Mouse (Mus musculus): ENCODE measurements at regions not wholly inside any gene's neighbourhood (a gene's known extent, or its start where the extent isn't known, plus 50 kb on each side); places are given as distances from the start of the nearest gene placed in this dataset.
"Not testable (repeated sequence)": the region's sequence is repeated elsewhere in the genome, so short reads cannot be mapped to it uniquely, and the experiment has no call there.

DNA sequence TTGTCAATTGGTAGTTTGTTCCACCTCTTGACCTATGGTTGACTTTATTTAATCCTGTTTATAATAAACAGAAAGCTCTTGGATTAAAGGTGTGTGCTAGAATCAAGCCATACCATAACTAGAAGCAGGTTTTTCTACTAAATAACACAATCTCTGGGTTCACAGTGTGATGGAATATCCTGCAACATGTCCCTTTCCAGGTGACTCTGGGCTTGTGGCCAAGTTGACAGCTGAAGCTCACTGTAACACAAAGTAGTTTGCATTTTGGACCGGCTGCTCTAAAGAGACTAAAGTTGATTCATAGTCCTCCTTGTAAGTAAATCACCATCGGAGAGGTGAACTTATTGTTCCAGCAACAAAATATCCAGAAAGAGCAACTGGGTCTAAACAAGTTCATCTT, 149.3 kb upstream of the Kctd3 start:
- no peak overlapping the region for H3K4me3 ChIP-seq
- no peaks in the 10 kb centered on the region for H3K27me3 ChIP-seq
- H3K9ac ChIP-seq = no peak overlapping the region
- H3K9me3 ChIP-seq = no peaks in the 10 kb centered on the region
- ATAC-seq (ENCODE audit: low FRiP score) = no peak
- H3K4me2 ChIP-seq = no peak overlapping the region
- 79% methylated on average over 2 of the region's 2 CpGs for WGBS
- H3K4me1 ChIP-seq (replicated peaks) = no peaks in the 10 kb centered on the region; the same call in 1 of the 2 replicates
- no peaks in the 10 kb centered on the region for H3K36me3 ChIP-seq
- no peak overlapping the region for H3K27ac ChIP-seq

DNA sequence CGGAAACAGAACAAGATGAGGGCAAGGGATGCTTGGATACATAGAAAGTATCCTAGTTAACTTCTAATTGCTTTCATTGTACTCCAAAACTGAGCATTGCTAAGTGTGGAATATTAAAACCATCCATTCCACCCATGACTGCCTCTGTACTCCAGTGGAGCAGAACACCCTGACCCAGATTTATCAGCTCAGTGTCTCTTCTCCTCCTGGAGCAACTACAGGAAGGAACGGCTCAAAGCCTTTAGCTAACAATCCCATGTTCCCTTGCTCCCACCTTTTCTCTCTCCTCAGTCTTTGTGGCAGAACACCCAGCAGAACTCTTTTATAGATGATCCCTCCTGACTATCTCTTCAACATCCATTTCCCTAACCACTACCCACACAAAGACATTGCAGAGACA, 146.7 kb upstream of the Kctd3 start:
- Histone ChIP-seq H3K36me3 (no peaks in the 10 kb centered on the region), H3K4me3 (no peak overlapping the region), H3K9ac (no peak overlapping the region), H3K27ac (no peak overlapping the region), H3K27me3 (no peaks in the 10 kb centered on the region), H3K9me3 (no peaks in the 10 kb centered on the region), H3K4me2 (no peak overlapping the region), H3K4me1 (replicated peaks) (no peaks in the 10 kb centered on the region; the same call in 1 of the 2 replicates)
- 88% methylated on average over 2 of the region's 2 CpGs for WGBS
- ATAC-seq (ENCODE audit: low FRiP score) = no peak

DNA sequence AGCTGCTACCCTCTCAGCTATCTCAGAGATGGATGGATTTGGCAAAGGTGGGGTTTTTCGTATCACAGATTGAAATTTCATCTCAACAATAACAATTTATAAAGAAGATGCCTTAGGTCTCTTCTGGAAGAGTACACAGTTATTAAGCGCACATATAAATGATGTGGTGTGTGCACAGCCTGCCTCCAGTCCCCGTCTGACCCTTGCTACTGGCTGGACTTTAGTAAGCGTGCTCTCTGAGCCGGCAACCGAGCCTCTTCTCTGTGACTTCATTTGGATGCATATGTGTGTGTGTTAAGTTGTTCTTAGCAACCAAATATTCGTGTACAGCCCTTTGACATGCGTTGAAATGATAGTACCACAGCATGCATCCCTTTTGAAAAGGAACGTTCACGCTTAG, 145.5 kb upstream of the Kctd3 start:
- Histone ChIP-seq H3K9me3 (no peaks in the 10 kb centered on the region), H3K36me3 (no peaks in the 10 kb centered on the region), H3K4me2 (no peak overlapping the region), H3K4me3 (no peak overlapping the region), H3K9ac (no peak overlapping the region), H3K27ac (no peak overlapping the region), H3K4me1 (replicated peaks) (no peaks in the 10 kb centered on the region; the same call in 1 of the 2 replicates), H3K27me3 (no peaks in the 10 kb centered on the region)
- no peak for ATAC-seq (ENCODE audit: low FRiP score)
- 66% methylated on average over 10 of the region's 10 CpGs for WGBS

DNA sequence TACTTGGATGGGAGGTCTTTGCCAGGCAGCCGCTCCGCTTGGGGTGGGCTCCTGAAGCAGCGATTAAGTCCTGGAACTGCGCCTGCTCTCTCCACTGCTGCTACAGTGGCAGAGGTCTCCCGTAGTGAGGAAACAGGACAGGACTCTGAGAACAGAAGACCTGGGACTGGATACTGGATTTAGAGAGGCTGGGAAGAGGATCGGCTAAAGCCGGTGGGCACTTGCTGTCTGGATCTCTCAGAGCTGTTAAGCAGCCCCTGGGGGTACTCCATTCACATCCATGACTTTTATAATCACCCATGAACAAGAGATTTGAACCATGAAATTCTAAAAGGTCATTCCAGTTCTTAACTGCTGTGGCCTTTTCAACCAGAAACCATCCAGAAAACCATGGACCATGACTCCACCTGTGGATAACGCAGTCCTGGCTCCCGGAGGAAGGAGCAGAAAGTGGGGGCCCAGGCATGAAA, 135.4 kb upstream of the Kctd3 start:
- no peak overlapping the region for H3K9ac ChIP-seq
- no peaks in the 10 kb centered on the region for H3K36me3 ChIP-seq
- no peak overlapping the region for H3K27ac ChIP-seq
- no peak overlapping the region for H3K4me3 ChIP-seq
- H3K27me3 ChIP-seq = peaks cover 21% of the 10 kb centered on the region
- H3K4me2 ChIP-seq = 0 out of 2 replicates have a peak overlapping the region, but pooled peaks have one; percentile 17
- no peak for ATAC-seq (ENCODE audit: low FRiP score)
- H3K4me1 ChIP-seq (replicated peaks) = peaks cover 8% of the 10 kb centered on the region; the same call in 1 of the 2 replicates
- no peaks in the 10 kb centered on the region for H3K9me3 ChIP-seq
- 32% methylated on average over 9 of the region's 9 CpGs for WGBS

DNA sequence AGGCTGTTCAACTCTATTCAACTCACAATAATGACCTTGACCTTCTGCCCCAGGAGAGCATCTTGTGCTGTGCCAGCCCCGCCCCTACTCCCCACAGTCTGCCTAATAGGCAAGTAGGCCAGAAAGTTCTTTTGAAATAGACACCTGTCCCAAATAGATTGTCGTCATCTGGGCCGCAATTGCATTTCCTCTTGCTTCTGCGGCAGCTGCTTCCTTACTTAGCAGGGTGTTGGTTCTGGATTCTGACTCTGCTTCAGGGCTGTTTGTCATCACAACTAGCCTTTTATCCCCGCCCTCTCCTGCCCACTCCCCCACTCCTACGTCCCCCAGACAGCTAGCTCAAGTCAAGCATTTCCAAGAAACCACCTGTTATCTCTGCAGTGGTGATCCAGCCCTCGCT, 134.9 kb upstream of the Kctd3 start:
- ATAC-seq (ENCODE audit: low FRiP score) = no peak
- Histone ChIP-seq H3K4me2 (0 out of 2 replicates have a peak overlapping the region, but pooled peaks have one; percentile 17), H3K27me3 (peaks cover 21% of the 10 kb centered on the region), H3K27ac (no peak overlapping the region), H3K4me1 (replicated peaks) (peaks cover 8% of the 10 kb centered on the region; the same call in 1 of the 2 replicates), H3K36me3 (no peaks in the 10 kb centered on the region), H3K9ac (no peak overlapping the region), H3K9me3 (no peaks in the 10 kb centered on the region), H3K4me3 (no peak overlapping the region)
- WGBS = 42% methylated on average over 7 of the region's 7 CpGs

DNA sequence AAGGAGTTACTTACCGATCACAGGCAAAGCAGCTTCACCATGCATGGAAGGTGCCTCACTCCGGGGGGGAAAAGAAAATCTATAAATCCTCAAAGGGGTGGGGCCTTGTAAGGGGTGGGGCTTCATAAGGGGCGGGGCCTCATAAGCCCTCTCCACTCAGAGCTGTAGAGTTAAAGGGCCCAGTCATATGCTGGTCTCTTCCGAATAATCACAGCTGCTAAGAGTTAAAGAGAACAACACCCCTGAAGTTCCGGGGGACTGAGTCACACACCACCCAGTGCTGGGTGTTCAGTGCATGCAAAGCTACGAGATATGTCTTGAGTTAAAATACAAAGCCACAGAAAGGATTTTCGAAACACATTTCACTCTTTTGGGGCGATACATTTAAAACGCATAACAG, 134.1 kb upstream of the Kctd3 start:
- 90% methylated on average over 9 of the region's 9 CpGs for WGBS
- H3K4me3 ChIP-seq = no peak overlapping the region
- no peaks in the 10 kb centered on the region for H3K36me3 ChIP-seq
- H3K27me3 ChIP-seq = peaks cover 21% of the 10 kb centered on the region
- H3K4me1 ChIP-seq (replicated peaks) = peaks cover 8% of the 10 kb centered on the region; the same call in 1 of the 2 replicates
- no peak for ATAC-seq (ENCODE audit: low FRiP score)
- no peak overlapping the region for H3K4me2 ChIP-seq
- H3K9ac ChIP-seq = no peak overlapping the region
- H3K9me3 ChIP-seq = no peaks in the 10 kb centered on the region
- no peak overlapping the region for H3K27ac ChIP-seq

DNA sequence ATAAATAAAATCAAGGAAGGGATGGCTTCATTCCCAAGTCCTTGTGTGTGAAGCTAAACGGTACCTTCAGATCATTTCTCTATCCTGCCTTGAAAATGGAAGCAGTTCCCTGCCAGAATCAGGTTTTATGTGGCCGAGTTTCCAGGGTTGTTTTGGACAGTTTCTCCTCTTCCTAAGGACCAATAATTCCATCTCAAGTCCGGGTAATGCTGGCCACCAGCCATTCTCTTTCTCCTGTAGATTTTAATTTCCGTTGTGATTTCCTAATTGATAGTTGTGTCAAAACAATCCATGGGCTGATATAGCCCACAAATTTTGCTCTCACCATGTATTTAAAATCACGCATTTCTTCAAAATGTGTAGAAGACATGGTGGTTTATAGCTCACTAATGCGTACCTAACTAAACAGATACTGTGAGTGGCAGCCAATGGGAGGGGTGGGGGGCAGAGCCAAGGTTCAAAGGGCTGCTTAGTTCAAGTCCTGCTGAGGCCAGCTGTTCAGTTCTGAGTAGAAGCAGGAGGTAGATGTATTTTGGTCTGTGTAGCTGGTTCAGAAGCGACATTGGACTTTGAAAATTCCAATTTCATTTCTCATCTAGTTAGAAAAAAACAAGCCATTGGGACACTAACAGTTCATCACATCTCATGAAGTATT, 129.2 kb upstream of the Kctd3 start:
- peaks cover 9% of the 10 kb centered on the region; the same call in 1 of the 2 replicates for H3K27me3 ChIP-seq
- H3K4me2 ChIP-seq = no peak overlapping the region
- H3K4me3 ChIP-seq = no peak overlapping the region
- ATAC-seq (ENCODE audit: low FRiP score) = no peak
- WGBS = 87% methylated on average over 7 of the region's 7 CpGs
- H3K4me1 ChIP-seq (replicated peaks) = no peaks in the 10 kb centered on the region
- no peaks in the 10 kb centered on the region for H3K36me3 ChIP-seq
- no peak overlapping the region for H3K9ac ChIP-seq
- H3K27ac ChIP-seq = no peak overlapping the region
- no peaks in the 10 kb centered on the region for H3K9me3 ChIP-seq

DNA sequence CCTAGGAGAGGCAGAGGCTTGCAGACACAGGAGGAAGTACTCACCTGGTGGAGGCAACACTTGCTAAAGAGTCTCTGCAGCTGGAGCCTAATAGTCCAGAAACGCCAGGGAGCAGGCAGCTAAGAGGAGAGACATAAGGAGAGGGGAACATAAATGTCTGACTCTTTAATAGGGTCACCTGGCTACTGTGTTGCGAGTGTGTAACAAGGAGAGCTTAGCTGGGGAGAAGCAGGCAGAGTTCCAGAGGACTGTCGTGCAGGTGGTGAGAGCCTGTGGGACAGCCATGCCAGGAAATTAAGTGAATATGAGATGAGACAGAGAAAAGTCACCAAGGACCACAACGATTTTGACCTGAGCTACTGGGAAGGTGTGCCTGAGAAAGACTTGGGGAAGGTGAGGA, 128.2 kb upstream of the Kctd3 start:
- no peak overlapping the region for H3K27ac ChIP-seq
- WGBS = 86% methylated on average over 4 of the region's 4 CpGs
- no peaks in the 10 kb centered on the region for H3K4me1 ChIP-seq (replicated peaks)
- H3K9ac ChIP-seq = no peak overlapping the region
- H3K27me3 ChIP-seq = peaks cover 9% of the 10 kb centered on the region; the same call in 1 of the 2 replicates
- H3K4me2 ChIP-seq = no peak overlapping the region
- no peaks in the 10 kb centered on the region for H3K36me3 ChIP-seq
- no peak overlapping the region for H3K4me3 ChIP-seq
- ATAC-seq (ENCODE audit: low FRiP score) = no peak
- no peaks in the 10 kb centered on the region for H3K9me3 ChIP-seq

DNA sequence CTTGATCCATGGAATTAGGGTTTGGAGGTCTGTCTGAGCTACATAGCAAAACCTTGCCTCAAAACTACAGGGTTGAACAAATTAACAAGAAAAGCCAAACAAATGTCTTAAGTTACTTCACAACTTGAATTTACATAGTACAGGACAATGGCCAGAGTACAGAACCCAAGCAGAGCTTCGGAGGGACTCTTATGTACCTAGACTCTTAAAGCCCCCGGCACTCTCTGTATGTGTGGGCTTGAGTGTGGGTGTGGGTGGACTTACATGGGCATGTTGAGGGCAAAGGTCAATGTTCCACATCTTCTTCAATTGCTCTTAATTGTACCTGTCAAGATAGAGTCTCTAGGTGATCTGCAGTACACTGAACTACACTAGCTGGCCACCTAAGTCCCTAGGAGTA, 121.1 kb upstream of the Kctd3 start:
- Histone ChIP-seq H3K9me3 (no peaks in the 10 kb centered on the region), H3K9ac (no peak overlapping the region), H3K4me1 (replicated peaks) (peaks cover 6% of the 10 kb centered on the region), H3K4me3 (no peak overlapping the region), H3K27ac (no peak overlapping the region), H3K36me3 (no peaks in the 10 kb centered on the region), H3K27me3 (0 out of 2 replicates have a peak, but pooled peaks cover 2% of the 10 kb centered on the region), H3K4me2 (no peak overlapping the region)
- no peak for ATAC-seq (ENCODE audit: low FRiP score)
- WGBS = 91% methylated on average over 2 of the region's 2 CpGs

DNA sequence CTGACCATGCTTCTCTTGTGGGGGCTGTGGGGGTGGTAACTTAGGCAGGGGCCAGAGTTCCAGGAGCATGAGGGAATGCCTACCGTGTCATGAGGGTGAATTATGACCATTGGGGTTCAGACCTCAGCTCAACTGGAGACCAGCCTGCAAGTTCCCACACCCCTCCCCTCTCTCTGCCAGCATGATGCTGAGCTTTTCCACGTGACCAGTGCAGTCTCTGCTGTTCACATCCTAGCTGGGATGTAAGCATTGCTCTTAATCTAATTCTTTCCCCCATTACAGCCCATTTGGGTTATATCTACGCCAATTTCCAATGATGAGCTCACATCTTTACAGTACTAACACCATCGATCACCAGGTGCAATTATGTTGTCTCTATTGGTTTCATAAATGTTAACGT, 120.6 kb upstream of the Kctd3 start:
- not testable (repeated sequence) for H3K36me3 ChIP-seq; H3K9me3 ChIP-seq; H3K9ac ChIP-seq; H3K27ac ChIP-seq; ATAC-seq (ENCODE audit: low FRiP score); H3K27me3 ChIP-seq; H3K4me3 ChIP-seq; H3K4me1 ChIP-seq (replicated peaks); H3K4me2 ChIP-seq
- WGBS = 52% methylated on average over 5 of the region's 5 CpGs

DNA sequence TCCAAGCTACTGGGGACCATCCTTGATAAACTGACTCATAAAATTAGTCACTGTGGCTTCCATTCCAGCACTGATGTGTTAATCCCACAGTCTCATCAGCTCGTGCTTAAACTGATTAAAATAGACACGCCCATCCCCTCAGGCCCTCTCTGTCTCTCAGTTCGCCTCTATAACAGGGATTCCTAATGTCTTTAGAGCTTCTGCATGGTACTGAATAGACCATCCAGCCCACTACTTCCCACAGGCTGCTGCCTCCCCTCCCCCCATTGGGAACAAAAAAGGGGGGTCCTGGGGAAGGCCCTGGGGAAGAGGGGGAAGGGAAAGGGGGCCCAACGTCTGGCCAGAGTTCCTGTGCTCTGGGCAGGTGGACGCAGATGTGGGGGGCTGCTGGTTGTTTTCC, 119.7 kb upstream of the Kctd3 start:
- Histone ChIP-seq H3K4me3 (no peak overlapping the region), H3K9me3 (no peaks in the 10 kb centered on the region), H3K36me3 (no peaks in the 10 kb centered on the region), H3K27ac (no peak overlapping the region), H3K4me2 (no peak overlapping the region), H3K27me3 (no peaks in the 10 kb centered on the region), H3K9ac (no peak overlapping the region), H3K4me1 (replicated peaks) (peaks cover 6% of the 10 kb centered on the region)
- 15% methylated on average over 5 of the region's 5 CpGs for WGBS
- ATAC-seq (ENCODE audit: low FRiP score) = peak; percentile 28; the same call in 1 of the 2 replicates

DNA sequence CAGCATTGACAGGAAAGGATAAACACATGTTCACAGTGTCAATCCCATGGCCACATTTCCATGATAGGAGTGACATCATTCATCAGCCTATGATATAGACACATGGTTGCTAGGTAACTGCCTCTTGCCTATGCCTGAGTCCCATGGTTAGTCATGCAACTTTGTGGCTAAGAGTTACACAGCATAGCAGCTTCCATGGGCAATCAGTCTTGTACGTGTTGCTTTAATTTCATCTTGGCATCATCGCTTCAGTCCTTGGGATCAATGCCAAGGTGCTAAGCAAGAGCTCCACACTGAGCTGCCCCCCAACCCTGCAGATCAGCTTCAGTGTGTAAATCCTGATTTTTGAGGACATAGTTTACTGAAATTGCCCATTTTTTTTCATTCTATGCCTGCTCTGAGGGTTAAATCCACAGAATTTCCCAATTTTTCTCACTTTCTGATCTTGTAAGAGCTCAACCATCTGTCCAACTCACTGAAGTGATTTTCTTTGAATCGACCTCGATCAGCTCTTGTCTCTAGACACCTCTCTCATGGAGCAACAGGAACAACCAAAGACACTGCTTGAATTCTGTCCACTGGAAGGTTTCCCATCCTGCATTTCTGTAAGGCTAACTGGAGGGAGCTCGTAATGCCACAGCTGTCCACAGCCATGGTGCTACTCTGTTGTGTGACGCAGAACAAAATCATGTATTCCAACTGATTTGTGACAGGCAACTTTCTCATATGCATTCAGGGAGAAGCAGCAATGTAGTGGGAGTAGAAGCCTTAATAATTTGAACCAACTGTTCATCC, 112.5 kb upstream of the Kctd3 start:
- ATAC-seq (ENCODE audit: low FRiP score) = no peak
- Histone ChIP-seq H3K36me3 (no peaks in the 10 kb centered on the region), H3K4me1 (replicated peaks) (no peaks in the 10 kb centered on the region; the same call in 1 of the 2 replicates), H3K27ac (no peak overlapping the region), H3K9me3 (no peaks in the 10 kb centered on the region), H3K9ac (no peak overlapping the region), H3K4me3 (no peak overlapping the region), H3K27me3 (no peaks in the 10 kb centered on the region), H3K4me2 (no peak overlapping the region)
- WGBS = 85% methylated on average over 6 of the region's 6 CpGs
